Mouse (Mus musculus) spleen, adult 18-20 months (tissue): ENCODE data around the gene Snrpg.

Experiments used
- DNase-seq, 2 experiments: peaks; one replicate each; pipeline ENCODE4 v3.0.0; 2022; ENCODE audit warnings: mixed read lengths in 2 of 2

The Snrpg gene

DNA sequence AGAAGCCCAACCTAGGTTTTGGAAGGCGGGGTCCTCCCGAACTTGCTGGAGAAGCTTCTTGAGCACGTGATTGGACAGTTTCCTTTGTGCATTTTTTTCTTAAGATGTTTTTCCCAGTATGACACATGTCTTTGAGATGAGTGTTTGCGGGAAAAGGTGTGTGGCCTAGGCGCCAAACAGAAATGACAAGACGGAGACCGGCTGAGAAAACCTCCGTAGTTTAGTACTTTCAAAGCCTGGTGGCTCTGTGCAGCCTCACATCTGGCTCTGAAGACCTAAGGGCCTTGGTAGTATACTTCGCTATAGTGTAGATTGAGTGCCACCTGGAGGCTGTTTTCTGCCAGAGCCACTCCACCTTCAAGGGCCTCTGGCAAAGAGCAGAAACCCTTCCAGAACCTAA lies 29.9 kb downstream of the Snrpg start:
- DNase-seq, result peak; percentile 59 to 77

DNA sequence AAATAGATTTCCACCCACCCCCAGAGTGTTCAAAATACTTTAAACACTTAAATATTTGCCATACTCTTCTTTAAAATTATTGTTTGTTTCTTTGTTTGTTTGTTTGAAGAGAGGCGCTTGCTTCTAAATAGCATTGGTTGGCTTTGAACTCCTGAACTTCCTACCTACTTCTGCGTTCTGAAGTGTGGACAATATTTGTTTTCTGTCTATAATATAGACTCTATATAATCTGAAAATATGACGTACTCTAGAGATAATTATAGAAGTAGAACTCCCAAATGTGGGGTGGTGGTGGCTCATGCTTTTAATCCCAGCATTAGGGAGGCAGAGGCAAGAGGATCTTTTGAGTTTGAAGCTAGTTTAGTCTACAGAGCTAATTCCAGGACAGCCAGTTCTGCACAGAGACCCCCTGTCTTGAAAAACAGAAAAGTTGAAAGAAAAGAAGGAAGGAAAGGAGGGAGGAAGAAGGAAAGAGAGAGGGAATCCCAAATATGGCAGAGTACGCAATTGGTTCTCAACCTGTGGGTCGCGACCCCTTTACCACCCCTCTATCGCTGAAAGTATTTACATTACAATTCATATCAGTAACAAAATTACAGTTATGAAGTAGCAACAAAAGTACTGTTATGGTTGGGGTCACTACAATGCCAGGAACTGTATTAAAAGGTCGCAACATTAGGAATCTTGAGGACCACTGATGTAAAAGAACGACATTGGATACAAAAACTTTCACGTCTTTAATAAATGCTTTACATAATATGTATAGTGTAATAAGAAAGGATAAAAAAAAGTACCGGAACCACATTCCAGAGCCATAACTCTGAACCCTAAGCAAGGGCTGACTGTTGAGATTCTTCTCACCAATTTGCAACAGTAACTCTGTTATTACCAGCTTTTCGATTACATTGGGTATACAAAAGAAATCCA lies 31.8 kb downstream of the Snrpg start:
- DNase-seq, result no peak

DNA sequence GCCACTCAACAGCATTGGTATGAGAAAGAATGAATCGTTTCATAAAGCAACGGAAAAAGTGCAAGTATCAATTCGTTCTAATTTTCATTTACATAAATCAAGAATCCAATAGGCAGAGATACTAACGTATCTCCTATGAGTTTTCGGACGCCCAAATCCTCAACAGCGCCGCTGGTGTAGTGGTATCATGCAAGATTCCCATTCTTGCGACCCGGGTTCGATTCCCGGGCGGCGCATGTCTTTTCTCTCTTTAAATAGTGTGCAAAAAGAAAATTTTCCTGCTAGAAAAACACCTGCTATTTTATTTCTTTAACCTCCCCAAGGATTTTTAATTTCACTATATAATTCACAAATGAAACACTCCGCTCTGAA lies 32.6 kb downstream of the Snrpg start:
- DNase-seq, result peak in 1 of 2 experiments; percentile 83

DNA sequence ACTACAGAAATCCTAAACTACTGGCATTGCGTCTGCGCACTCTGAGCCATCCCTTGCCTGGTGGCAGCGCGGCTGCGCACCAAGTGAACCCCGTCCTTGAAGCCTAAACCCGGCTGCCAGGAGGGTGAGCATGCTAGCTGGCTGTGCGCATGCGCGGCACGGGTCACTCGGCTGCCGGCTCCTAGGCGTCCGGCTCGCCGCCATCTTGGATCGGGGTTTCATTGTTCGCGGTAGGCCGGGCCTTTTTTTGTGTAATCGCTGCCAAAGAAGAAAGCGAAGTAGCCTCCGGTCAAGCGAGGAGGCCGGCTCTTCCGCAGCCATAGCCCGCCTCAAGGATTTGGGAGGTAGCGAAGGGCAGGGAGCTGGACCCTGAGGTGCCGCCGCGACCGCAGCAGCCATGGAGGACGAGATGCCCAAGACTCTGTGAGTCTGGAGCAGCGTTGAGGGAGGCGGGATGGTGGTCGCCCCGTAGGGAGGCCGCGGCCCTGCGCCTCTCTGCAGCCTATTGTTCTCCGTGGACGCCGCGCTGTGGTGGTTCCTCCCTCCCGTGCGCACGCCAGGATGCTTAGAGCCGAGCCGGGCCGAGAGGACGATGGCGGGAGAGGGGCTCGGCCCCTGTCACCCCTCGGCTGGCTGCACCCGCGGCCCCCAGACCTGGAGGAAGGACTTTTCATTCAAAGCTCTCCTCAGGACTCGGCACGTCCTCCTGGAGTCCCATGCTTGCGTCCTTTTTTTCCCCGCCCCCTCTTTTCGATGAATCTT lies 33.2 kb downstream of the Snrpg start, which contains the start of gene Tia1:
Gene Tia1, plus strand, starts transcription at position 120 of the 762 bp plus-strand sequence.
- peak; percentile 87 to 94 for DNase-seq

DNA sequence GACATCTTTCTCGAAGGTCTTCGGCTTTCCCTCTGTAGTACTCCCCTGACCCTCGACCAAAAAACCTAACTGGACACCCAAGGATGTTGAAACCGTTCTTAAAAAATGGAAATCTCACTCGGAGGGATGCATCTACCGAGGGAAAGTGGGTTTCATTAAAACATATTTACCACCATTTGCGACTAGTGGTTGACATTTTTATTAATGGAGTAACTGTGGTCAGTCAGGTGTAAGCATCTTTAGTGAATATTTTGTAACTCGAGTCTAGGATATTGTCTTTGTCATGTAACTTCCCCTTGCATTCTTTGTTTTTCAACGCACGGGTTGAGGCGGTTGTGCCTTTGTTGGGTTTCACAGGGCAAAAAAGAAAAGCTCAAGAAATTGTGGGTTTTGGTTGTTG lies 33.9 kb downstream of the Snrpg start:
- no peak for DNase-seq

DNA sequence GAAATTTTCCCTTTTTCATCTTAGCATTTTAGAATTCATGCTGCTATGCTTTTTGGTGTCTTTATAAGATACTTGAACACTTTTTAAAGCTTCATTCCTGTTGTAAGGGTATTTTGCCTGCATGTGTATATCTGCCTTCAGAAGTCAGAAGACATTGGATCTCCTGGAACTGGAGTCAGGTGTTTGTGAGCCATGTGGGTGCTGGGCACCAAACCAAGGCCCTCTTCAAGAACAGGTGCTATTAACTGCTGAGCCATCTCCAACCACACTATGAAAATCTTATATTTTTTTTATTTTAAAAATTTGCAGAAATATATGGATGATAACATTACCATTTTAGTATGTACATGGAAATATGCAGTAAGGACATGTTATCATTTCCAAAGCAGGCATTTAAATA lies 35.2 kb downstream of the Snrpg start:
- no peak for DNase-seq

DNA sequence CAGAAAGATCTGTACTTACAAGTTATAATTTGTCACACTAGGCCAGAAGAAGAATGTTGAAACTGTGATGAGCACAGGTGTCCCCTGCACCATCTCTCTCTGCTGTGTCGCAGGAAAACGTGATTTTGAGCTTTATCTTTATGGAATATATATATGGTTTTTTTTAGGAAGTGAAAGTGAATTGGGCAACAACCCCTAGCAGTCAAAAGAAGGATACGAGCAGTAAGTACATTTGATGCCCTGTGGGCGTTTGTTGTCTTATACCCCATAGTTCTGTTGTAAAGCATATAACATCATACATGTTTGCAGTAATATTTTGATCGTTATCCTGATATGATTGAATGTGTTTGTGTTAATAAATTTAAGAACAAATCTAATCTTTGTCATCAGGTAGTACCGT lies 47.6 kb downstream of the Snrpg start:
- DNase-seq, result no peak

DNA sequence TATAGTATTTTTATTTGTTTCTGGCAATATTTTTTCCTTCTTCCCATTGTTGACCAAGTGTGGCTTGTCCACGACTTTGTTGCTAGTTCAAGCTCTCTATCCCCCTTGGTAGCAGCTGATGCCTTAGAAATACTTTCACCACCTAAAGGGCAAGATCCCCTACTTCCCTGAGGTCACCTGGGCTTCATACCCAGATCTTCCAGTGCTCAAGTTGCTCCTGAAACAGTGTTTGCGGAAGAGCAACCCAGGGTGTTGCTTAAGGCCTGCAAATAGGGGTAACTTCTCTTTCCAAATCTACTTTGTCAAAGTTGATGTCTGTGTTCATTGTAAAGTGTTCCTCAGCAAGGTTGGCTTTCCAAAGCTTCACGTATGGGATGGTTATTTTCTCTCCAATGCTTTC lies 48.1 kb downstream of the Snrpg start:
- DNase-seq, result no peak

DNA sequence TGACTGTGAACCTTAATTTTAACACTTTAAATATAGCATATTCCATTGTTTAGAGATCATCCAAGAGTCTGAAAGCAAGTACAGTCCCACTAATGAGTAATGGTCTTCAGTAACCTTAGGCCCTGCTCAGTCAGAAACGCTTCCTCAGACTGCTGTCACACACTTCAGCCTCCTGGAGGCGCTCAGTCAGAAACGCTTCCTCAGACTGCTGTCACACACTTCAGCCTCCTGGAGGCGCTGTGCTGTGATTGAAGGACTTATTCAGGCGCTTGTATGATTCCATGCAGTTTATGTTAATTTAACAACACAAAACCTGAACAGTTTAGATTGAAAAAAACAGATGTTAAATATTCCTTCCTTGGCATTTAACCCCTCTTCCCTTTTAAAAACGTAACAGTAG lies 49.4 kb downstream of the Snrpg start:
- no peak for DNase-seq

DNA sequence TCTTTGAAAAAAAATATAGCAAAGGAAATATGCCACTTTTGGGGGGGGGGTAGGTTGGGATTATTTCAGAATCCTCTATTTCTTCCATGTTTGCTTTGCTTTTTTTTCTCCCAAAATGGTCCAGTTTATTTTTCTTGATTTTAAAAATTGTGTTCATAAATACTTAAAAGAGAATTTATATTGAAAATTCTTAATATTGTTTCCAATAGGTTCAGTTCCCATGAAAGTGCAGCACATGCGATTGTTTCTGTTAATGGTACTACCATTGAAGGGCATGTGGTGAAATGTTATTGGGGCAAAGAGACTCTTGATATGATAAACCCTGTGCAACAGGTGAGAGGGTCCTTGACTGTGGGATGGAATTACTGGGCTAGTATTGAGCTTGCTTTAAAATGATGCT lies 55.3 kb downstream of the Snrpg start, which contains the start of gene Gm44790:
Gene Gm44790, plus strand, starts transcription at position 301 of the 400 bp plus-strand sequence.
- DNase-seq, result no peak
